Mouse (Mus musculus) myocyte (in vitro differentiated cells): Measurements from ENCODE around the gene Vps37b.

Experiments
- E2F4 ChIP-seq: IDR thresholded peaks from one replicate; pipeline ENCODE4 v1.6.1; 2011; ENCODE audit warnings: mild to moderate bottlenecking, control low read depth, moderate library complexity; ENCODE audit not compliant: insufficient read depth
- MYOG ChIP-seq, 3 experiments: IDR thresholded peaks; one replicate each; pipeline ENCODE4 v1.6.1; 2011; ENCODE audit warnings: control low read depth in 2 of 3, low read depth in 2 of 3, mild to moderate bottlenecking in 2 of 3; ENCODE audit not compliant: insufficient read length in 2 of 3, control insufficient read depth in 1 of 3, insufficient read depth in 1 of 3
- POLR2A ChIP-seq: IDR thresholded peaks from one replicate; pipeline ENCODE4 v1.6.1; 2011; ENCODE audit warnings: low read depth, mild to moderate bottlenecking, control low read depth, moderate library complexity; ENCODE audit not compliant: insufficient read length
- POLR2AphosphoS2 ChIP-seq: IDR thresholded peaks from one replicate; pipeline ENCODE4 v1.6.1; 2011; ENCODE audit warnings: low read depth, control low read depth; ENCODE audit not compliant: insufficient read length
- TCF12 ChIP-seq: IDR thresholded peaks from one replicate; pipeline ENCODE4 v1.6.1; 2011; ENCODE audit warnings: mild to moderate bottlenecking, control low read depth; ENCODE audit not compliant: poor library complexity, insufficient read depth, severe bottlenecking

GRCm38 (mm10) chr5:124012885-124013284 lies 19.2 kb downstream of the Vps37b start:
- TF ChIP-seq E2F4 (no peak), MYOG (IDR thresholded peaks at IDR 0.05; ENCODE audit: control insufficient read depth in 1 of 3, insufficient read depth in 1 of 3, insufficient read length in 2 of 3, low read depth in 2 of 3) (no peak), POLR2A (no peak), TCF12 (no peak), POLR2AphosphoS2 (no peak)
